Mouse (Mus musculus): ENCODE results near the gene Zfp366.

DNA sequence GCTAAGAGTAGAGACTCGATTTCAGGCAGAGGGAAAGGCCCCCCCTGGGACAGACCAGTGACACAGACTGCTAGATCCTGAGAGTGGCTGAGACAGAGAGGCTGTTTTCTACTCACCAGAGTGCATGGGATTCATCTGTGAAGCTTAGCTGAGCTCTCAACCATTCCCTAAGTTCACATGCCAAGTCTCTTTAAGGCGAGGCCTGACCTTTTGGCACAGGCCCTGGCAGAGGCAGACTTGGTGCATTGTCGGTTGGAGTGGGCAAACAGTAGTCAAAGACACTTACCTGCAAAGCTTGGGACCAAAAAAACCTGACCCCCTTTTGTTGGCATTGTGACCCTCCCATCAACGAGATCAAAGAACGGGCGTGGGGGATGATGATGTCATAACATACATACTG lies 34.0 kb upstream of the Zfp366 start:
- no peak for TF ChIP-seq CTCF (IDR thresholded peaks at IDR 0.05; ENCODE audit: low read depth, low read length)
- no peak for TF ChIP-seq POLR2A (IDR thresholded peaks at IDR 0.05; ENCODE audit: insufficient read depth, low read length)
- no peak for TF ChIP-seq EP300 (IDR thresholded peaks at IDR 0.05; ENCODE audit: insufficient read depth, low read depth, low read length)

Measured in ES-Bruce4 (cell line).